Mouse (Mus musculus) kidney, postnatal 36 days (tissue): ENCODE results near the gene Ube4b.
A peak's percentile ranks its signal among the peaks of the same experiment; 100 is the strongest.

Experiments used
- DNase-seq, 2 experiments: peaks; one replicate each; pipeline ENCODE4 v3.0.0; 2021 to 2022; ENCODE audit warnings: mixed read lengths in 2 of 2

Gene Ube4b

DNA sequence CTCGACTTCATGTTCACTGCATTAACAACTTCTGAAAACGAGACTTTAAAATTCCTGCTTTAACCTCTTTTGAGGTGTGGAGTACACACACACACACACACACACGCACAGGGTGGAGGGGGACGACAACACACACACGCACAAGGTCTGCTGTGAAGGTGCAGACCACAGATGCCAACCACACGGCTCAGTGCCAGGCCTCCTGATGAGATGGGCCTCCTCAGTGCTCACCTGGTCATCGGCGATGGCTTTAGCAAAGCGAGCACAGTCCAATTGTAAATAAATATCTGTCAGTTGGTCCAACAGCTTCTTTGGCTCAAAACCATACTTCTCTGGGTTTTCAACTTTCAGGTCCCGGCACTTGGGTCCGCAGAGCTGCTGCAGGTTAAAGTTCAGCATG lies 91.7 kb downstream of the Ube4b start:
- no peak for DNase-seq

DNA sequence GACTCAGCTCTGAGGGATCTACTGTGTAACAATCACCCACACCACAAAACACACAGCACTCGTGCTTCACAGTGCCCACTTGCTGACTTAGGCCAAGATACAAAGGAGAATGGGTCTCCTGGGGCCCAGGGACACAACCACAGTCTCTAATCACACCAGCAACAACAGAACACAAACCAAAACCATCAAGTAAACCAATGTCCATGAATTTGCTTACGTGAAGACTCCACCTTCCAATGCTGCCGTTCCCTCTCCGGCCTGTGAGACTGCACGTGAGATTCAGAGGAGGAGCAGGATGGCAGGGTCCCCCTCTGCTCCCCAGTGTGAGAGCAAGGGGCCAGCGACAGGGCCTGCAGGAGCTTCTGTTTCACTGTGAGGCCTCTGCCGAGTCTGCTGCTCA lies 93.8 kb downstream of the Ube4b start:
- no peak for DNase-seq

DNA sequence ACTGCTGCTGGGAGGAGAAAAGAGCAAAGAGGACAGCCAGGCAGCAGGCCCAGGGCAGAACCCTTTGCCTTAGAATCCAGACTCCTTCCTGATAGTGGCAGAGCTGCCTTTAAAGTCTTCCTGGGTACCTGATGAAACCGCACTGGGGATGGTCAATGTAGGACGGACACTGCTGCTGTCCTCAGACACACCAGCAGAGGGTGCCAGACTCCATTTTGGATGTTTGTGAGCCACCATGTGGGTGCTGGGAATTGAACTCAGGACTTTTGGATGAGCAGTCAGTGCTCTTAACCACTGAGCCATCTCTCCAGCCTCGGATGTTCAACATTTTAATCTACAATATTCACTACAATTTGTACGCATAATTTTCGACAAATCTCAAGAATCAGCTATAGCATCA lies 96.1 kb downstream of the Ube4b start:
- no peak for DNase-seq

DNA sequence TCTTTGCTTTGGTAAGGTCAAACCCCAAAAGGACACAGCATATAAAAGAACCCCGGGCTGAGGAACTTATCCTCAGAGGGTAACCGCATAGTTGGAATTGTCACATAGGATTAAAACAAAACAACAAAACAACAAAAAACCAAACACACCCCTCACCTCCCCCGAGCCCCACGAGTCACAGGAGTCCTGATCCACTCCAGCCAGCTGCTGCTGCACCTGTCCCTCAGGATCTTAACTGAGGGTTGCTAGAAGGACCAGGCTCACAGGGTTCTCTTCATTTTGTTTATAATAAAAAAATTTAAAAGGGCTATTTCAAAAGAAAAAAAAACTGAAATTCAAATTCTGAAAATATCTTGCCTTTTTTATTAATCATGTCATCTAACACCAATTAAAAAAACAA lies 97.8 kb downstream of the Ube4b start:
- no peak for DNase-seq

DNA sequence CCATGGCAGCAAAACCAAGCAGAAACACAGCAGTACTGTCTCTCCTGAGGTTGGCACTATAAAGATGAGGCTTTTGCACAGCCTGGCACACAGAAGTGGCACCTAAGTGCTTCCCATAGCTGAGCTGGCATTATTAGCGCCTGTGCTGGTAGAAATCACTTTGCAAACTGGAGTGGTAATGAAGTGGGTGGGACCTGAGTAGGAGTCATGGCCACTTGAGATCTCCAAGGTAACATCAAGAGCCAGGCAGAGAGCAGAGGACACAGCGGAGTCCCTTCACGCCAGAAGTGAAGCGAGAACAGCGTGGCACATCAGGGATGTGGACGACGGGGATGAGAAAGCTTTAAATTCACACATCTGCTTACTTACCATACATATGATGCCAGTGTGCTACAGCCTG lies 99.3 kb downstream of the Ube4b start:
- no peak for DNase-seq

DNA sequence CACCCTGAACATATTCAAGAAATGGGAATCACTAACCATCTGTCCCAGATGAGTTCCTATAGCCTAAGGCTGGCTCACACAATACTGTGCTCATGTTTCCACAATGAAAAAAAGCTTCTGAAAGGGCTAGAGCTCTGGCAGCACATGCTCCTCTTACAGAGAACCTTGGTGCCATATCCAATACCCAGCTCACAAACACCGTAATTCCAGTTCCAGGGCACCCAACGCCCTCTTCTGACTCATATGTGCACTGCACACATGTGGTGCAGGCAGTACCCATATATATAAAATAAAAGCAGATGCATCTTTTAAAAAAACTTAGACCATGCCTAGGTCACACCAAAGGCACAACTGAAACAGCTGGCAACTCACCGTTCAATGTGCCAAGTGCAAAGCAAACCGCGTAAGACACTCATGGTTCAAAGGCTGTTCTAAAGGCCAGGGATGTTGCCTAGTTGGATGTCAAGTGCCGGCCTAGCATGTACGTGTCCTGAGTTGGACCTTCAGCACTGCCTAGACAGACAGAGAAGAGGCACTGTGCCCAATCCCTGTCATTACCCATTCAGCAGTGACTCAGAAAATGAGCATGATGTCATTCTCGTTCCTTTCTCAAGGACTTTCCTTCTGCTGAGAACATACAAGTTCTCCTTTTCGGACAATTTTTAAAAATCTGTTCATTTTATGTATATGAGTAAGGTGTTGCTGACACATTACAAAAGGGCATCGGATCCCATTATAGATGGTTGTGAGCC lies 101.0 kb downstream of the Ube4b start:
- DNase-seq, result peak; percentile 10 to 19

DNA sequence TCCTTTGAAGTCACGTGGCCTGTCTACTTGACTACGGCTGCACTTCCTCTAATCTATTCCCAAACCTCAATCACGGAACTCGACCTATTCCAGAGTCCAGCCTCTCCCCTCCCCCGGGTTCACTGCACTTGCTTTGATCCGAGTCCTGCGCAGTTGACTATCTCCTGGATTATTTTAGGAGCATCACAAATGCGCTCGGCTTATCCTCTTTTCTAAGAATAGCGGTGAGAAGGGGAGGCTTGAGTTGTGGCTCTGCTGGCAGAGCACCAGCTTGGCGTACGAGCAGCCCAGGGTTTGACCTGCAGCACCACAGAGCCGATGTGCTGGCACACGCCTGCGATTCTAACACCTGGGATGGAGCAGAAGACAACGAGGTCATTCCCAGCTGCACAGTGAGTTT lies 102.8 kb downstream of the Ube4b start:
- DNase-seq, result peak in 1 of 2 experiments; percentile 18

DNA sequence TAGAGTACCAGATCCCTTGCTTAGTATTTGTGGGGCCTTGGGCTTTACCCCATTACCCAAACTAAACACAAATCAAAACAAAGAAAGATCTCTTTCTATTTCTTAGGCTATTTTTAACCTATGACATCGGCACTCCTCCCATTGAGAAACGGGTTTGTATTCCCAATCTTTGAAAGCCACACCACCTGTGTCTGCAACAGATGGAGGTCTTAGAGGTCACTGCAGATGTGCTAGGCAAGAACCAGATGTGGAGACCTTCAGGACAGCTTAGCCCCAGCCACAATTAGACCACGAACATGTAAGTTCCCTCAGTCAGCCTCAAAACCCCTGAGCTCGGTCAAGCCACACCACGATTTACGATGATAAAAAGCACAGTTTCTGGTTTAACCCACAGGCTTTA lies 103.8 kb downstream of the Ube4b start:
- no peak for DNase-seq

DNA sequence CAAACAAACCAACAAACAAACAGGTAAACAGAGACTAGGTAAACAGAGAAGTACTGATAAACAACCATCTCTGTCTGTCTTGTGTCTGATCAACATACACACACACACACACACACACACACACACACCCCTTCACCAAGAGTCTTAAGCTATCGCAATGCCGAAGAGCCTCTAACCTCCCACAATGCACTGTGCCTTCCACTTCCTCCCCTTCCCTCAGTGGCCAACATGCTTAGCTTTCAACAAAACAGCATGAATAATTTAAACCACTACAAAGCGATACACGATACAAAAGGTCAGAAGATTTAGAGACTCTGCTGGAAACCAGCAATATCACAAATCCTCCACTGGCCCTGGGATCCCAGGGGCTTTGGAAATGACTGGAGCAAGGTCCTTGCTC lies 104.3 kb downstream of the Ube4b start:
- no peak for DNase-seq

DNA sequence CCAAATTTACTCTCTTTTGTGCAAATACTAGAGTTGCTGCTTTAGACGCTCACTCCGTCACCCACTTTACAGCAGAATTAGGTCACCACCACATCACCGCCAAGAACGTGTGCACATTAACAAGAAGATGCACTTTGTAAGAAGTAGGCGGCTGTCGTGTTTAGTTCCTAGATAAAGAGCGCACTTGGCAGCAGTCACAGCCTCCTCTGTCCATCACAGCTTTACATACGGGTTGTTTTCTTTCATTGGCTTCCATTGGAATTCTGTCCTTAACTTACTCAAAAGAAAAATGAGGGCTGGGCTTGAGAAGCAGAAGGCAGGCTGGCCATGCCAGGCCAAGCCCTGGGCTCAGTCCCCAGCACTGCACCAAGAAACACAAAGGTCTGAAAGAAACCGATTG lies 107.5 kb downstream of the Ube4b start:
- no peak for DNase-seq

DNA sequence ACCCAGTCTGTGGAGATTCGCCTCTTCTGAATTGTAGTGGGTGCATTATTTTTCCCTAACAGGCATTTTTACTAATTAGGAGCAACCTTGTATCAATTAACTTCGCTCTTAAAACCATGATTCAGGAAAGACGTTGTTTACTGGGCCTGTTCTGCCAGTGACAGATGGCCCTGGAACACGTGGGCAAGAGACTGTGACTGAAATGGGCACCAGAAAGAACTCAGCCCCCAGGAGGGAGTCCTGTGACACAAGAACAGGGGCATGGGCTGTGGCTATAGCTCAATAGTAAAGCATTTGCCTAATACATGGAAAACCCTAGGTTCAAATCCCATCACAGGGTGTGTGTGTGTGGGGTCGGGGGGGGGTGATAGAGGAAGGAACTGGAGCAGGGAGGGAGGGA lies 109.2 kb downstream of the Ube4b start:
- DNase-seq, result no peak

DNA sequence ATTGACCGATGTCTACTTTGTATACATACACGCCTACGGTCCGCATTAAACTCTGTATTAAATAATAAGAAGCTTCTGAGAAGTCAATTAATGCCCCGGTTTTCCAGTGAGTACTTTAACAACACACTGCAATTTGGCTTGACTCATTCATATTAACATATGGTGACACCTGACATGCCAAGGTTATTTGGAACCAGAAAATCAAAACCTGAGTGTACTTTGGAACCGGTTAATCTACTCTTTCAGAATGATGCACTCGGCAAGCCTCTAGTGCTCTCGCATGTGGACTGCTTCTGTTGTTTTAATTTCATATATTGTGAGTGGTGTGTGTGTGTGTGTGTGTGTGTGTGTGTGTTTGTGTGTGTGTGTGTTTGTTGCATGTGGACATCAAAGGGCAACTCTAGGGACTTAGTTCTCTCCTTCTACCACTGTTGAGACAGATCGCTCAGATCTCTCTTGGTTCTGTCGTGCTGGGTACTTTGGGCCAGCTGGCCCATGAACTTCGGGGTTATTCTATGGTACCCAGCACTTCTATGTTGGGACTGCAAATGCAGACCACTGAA lies 112.2 kb downstream of the Ube4b start:
- no peak for DNase-seq

DNA sequence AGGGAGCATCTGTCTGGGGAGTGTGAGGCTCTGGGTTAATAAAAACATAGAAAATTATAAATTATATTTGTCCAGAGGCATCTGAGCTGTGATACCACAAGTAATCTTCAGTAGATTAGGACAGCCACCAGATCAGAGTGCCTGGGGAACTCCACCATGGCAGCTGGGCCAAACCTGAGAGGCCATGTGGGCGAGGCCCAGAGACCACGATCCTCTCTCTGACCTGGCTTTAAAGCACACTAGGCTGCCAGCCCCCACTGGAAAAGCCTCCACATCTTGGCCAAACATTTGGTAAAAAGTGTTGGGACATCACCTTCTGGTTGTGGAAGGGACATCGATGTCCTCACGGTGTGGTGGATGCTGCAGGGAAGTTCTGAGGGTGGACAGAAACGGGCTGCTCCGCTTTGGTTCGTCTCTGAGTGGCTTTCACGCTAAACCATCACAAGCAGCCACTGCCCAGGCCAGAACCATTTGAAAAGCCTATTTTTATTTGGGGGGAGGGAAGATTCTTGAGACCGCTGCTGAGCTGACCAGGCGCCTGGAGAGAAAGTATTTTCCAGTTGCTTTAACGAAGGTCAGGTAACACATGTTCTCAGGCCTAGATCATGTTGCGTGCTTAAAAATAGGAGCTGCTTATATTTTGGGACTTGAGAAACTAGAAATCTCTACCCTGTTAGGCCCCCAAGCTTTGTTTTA lies 112.8 kb downstream of the Ube4b start:
- DNase-seq, result no peak

DNA sequence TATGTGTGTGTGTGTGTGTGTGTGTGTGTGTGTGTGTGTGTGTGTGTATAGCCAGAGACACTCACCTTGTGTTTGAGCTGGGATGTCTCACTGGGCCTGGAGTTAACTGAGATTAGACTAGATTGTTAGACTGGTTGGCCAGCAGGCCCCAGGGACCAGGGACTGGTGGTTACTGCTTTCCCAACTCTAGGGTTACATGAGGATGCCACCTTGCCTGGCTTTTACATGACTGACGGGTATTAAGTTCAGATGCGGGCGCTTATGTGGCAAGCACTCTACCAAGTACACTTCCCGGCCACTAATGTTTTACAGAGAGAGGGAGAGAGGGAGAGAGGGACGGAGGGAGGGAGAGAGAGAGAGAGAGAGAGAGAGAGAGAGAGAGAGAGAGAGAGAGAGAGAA lies 114.6 kb downstream of the Ube4b start:
- no peak for DNase-seq

DNA sequence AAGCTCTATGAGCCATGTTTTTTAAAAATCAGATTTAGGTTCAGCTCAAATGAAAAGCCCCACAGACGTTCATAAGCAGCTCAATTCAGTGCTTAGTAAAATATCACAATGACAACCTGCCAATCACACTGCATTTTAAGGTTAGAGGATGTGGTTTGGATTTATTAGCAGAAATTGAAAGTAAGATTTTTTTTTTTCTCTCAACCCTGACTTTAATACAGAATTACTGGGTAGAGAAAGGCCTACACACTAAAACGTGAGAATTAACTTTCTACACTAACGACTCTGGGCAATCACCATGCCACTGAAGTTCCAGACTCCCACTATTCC lies 118.1 kb downstream of the Ube4b start:
- DNase-seq, result no peak

DNA sequence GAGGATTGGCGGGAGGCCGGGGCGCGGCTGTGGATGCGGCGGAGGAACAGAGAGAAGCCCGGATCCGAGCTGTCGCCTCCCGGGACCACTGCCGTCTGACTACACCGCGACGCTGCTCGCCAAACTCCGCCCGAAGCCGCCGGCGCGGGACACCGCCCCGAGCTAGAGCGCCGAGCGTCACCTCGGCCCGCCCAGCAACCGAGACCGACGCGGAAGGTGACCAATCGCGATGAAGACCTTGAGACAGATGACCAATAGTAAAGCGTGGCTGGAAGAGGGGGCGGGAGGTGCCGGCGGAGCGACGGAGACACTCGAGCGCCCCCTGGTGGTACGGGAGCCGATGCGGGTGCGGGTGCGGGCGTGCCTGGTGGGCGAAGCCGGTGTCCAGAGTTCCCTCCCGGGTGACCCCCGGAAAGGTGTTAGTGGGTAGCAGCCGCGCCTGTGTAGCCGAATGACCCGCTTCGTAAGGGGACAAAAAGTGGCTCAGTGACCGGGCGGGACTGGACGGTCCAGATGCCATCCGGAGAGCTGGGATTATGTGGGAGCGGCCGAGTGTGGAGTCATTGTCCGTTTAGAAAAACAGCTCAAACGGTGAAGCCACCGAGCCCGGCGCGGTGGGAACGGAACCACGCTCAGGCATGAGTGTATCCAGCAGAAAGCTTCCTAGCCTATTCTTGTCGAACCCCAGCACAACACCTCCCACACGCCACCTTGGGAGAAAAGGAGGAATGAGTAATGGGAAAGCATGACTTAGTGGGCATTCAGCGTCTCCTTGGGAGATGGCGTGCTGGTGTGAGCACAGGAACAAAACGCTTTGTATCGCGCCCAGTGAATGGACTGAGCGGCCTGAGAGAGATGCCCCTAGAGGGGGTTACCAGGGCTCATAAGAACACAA lies 118.7 kb downstream of the Ube4b start, which contains the start of gene Kif1b:
TSS of gene Kif1b (minus strand) at position 98 of the 895 bp plus-strand sequence.
- peak; percentile 96 to 100 for DNase-seq

DNA sequence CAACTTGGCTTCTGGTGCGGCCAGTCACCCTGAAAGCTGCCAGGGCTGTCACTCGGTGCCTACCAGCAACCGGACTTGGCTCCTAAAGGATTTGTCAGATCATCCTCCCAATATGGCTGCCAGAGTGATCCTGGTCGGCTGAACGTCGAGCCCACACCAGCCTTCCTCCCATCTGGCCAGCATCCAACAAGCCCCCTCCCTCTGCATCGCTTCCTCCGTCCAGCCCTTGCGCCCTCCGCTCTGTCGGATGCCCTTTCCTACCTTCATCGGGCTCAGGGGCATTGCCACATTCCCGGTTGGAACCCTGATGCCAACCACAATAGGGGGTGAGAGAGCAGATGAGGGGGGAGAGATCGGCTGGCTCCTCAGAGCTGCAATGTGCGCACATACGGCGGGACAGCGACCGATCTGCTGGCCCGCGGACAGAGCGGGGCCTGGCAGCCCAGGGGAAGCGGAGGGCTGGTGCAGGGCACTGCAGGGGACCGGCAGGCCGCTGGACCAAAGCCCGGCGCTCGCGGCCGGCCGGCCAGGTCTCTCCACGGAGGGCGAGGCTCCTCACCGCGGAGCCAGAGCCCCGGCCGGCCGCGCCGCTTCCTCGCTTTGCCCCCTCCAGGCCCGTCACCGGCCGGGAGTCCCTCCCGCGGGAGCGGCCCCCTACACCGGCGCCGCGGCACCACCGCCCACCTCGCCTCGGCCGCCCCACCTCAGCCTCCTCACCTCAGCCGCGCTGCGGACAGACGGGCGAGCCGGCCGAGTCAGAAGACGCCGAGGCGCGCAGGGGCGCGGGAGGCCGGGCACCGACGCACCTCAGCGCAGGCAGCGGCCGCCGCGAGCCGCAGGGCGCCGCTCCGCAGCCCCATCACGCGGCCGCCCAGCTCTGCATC lies 119.6 kb downstream of the Ube4b start:
- peak; percentile 84 to 90 for DNase-seq

DNA sequence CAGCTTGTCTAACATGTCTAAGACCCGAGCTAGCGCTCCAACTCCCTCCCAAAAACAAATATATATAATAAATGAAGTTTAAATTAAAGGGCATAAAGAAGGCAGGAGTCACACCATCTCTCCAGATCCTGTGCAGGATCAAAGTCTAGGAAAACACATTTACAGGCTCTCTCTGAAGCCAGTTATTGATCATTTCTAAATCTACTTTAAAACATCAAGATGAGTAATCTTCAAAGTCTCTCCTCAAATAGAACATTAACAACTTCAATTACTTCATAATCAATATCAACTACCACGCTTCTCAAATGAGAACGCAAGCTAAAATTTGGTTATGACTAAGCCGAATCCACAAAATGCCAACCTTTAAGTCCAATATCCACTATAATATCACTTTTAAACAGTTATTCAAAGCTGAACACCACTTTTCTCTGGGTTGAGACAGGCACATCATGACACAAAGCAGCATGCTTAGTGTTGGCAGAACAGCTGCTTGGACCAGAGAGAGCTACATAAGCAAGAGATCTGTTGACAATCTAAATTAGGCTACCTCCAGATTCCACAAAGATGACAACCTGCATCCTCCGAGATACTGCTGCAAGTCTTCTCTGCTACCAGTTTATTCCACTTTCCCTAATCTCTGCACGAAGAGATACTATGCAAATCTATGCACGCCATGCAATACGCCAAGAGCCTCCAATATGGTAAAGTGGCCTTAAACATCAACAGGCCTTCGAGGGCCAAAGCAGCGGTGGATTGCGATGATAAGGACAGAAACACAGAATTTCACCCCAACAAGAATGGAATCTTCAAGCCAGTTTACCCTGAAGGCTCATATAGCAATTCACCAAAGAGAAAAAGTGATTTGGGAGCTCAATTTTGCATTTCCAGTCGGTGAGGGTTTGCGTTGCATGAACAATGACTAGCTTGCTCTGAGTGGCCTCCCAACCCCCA lies 120.5 kb downstream of the Ube4b start:
- no peak for DNase-seq

DNA sequence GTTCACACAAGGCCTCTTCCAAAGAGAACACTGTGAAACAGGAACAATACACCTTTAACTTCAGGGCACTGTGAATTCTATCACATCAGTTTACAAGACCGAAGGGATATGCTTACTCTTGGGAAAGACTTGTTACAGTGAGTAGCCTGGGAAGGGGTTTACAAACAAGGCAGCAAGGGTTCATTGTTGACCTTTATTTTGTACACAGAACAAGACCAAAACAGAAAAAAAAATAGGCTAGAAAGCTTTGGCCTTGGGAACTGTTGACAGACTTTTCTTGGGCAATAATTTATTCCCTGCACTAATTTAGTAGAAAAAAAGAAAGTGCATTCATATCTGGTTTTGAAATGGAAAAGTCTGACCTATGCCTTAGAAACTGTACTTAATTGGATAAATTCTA lies 122.1 kb downstream of the Ube4b start:
- no peak for DNase-seq

DNA sequence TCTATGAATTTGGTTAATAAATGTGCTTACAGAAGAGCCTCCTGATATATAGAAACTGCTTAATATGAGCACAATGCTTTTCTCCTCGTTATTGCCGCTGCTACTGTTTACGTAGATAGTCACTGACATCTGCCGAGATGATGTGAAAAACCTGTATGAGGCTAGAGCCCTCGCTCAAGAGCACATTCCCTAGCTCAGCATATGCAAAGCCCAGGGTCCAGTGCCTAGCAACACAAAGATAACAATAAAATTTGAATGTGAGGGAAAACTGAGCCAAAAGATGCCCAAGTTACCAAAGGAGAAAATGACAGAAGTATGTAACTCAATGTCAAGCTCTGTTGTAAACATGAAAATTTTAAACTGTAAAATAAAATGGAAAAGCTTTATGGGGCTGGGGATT lies 123.0 kb downstream of the Ube4b start:
- DNase-seq, result no peak

DNA sequence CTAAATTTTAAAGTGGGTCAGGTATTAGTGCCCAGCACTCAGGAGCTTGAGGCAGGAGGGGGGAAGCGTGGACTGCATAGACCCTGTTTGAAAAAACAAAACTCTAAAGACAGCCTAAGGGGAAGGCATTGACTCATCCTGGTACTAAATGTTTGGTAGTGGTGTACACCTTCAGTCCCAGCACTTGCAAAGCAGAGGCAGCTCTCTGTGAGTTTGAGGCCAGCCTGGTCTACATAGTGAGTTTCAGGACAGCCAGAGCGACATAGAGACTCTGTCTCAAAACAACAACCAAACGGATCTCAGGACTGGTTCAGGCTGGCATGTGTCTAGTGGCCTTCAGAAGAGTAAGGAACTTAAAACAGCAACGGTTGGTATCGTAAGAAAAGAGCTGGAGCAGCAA lies 123.8 kb downstream of the Ube4b start:
- no peak for DNase-seq
